Mouse (Mus musculus) cerebellum, adult (tissue): ENCODE measurements around the gene Zbtb25.

ENCODE experiments used
- ATAC-seq: cut with Nextera tagmentation; 2 replicates; pipeline ENCODE4 v1.9.2; 2017; ENCODE audit warnings: mild to moderate bottlenecking, moderate library complexity, mixed read lengths; ENCODE audit not compliant: insufficient number of reproducible peaks, low FRiP score, low TSS enrichment

Zbtb25 gene

DNA sequence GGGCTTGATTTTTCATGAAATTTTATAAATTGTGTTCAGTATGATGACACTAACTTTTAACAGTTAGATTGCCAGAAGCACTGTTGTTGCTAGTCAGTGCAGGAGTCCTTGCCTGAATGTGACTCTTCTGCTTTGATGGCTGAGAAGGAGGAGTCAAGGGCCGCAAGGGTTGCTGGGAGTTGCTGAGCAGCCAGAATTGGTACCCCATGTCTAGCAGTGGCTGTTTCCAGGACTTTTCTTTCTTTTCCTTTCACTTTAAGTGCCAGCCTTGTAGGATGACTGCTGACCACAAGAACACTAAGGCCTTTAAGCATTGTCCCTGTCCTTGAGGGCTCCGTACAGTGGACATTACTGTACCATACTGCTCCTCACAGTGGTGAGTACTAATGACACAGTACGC is 8.3 kb upstream of the Zbtb25 start:
- no peak for ATAC-seq

DNA sequence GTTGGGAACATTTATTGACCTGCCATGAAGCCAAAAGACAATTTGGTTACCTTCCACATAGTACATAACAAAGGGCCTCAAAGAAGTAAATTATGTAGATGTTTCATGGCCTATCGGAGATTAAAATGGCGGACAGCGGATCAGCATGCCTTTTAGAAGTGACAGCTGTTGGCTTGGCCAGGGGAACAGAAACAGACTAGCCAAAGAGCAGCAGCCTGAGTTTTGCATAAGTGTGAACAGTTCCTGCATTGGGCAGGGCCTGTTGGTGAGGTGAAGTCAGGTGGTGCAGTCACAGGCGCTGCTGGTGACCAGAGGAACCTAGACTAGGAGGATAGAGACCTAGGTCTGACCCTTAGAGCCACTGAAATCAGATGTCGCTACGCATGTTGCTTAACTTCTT is 7.7 kb upstream of the Zbtb25 start:
- no peak for ATAC-seq

DNA sequence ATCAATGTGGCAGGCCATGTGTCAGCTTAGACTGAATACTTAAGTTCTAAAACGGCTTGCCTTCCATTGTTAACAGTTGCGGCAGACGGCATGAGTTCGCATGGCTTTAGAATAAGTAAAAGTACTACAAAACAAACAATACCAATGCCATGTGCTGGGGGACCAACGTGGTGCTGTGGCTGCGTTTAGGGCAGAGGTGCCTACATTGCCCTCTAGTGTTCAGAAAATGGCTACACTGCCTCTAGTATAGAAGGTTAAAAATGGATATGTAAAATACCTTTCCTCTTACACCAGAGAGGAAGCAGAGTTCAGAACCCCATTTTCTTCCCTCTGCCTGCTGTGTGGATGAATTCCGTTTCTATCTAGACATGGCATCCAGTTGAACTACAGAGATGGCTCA is 7.2 kb upstream of the Zbtb25 start:
- ATAC-seq, result no peak

DNA sequence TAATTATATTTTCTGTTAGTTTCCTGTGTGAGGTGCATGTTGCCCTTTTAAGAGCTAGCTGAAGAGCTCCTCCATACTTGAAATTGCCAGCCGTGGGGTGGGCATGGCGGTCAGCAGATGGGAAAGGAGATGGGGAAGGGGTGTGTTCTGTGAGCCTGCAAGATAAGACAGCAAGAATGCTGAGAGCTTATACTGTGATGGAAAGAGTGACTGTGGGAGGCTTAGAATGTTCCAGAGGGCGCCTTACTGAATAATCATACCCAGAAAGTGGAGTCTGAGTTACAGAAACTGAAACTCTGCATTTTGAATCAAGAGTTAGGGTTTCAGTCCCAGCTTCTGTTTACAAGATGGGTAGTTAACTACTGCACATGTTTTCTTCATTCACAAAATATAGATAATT is 6.1 kb upstream of the Zbtb25 start:
- no peak for ATAC-seq

DNA sequence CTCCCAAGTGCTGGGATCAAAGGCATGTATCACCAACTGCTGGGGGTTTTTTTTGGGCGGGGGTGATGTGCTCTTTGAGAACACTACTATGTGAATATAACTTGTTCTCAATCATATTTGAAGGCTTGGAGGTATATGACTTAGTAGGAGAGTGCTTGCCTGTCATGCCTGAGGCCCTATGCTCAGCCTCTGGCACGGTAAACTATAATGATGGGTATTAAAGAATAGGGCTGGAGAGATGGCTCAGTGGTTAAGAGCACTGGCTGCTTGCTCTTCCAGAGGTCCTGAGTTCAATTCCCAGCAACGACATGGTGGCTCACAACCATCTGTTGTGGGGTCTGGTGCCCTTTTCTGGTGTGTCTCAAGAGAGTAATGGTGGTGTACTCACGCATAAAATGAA is 5.5 kb upstream of the Zbtb25 start:
- ATAC-seq, result no peak

DNA sequence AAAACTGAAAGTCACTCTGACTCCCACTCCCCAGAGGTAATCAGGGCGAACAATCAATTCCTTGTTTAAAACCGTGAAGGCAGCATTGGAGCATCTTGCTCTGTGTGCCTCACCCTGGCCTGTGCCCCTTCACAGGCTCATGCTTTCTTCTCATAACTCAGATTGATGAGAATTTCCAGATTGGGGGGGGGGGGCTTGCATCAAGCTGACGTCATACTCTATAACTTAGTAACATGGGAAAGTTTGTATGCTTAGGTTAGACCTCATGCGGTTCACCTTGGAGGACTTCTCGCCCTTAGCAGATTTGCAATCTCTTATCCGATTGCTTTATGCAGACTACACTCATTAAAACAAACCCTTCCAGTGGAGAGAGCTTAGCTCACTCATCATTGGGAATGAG is 4.6 kb upstream of the Zbtb25 start:
- ATAC-seq, result no peak

DNA sequence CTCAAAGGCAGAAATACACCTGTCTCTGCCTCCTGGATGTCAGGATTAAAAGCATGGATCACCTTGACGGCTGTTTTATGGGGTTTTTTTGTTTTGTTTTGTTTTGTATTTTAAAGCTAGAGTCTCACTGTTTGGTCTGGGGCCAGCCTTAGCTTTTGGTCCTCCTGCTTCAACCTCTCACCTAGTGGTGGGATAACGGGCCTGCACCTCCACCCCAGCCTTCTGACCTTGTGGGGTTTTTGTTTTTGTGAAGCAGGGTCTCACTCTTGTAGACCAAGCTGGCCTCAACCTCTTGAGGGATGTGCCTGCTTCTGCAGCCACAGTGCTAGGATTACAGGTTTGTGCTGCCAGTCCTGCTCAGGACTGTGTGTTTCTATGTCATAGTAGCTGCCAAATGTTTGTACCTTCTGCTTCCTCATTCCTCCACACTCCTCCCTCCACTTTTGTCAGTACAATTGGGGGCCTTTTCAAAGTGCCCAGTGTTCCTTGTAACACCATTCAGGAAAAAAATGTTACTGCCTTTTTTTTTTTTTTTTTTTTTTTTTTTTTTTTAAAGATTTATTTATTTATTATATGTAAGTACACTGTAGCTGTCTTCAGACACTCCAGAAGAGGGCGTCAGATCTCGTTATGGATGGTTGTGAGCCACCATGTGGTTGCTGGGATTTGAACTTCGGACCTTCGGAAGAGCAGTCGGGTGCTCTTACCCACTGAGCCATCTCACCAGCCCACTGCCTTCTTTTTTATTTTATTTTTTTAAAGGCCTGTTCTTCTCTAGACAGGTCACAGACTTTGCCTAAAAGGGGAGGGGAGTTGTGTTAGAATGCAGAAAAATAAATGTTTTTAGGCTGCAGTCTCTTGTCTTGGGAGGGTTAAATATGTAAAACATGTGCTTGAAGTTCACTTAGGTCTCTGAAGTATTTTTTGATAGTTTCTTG is 3.7 kb upstream of the Zbtb25 start:
- no peak for ATAC-seq

DNA sequence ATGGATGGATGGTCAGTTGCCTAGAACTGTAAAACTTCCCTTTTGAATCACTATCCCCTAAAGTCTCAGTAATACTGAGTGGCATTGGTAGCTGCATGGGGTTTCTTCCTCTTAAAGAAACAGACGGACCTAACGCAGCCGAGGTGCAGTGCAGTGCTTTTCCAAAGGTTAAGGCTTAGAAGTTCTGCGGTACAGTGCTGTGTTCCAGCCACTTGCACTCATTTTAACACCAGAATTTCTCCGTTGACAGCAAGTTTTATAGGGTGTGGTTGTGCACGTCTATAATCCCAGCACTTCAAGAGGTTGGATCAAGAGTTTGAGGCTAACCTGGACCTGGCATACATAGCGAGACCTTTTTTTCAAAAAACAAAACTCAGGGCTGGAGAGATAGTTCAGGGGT is 2.6 kb upstream of the Zbtb25 start:
- no peak for ATAC-seq

DNA sequence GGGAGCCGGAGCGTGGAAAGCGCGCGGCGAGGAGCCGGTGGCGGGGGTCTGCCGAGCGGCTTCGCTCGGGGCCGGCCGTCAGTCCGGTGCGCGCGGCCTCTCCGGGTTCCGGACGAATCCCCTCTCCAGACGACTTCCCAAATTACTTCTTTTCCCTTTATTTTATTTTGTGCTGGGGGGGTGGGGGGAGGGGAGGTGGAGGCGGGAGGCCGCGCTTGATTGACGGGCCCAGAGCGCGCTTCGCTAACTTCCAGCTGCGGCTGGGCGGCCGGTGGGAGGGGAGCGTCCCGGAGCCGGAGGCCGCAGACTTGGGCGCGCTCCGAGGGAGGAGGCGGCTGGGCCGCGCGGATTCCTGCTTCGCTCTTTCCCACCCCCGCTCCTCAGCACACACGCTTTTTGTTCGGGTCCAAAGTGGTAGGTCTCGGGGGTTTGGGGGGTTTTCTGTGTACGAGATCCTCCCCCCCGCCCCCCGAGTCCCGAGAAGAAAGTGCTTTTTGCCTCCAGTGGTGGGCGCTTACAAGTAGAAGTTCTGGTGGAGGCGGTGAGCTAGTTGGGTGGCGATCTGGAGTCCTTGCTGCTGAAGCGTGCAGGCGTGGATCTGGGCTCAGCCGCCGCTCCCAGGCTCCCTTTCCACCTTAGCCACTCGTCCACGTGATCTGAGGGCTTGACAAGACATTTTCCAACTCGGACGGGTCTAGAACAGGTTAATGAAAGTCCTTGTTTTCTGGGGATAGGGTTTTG is 1.6 kb upstream of the Zbtb25 start:
- ATAC-seq, result no peak

DNA sequence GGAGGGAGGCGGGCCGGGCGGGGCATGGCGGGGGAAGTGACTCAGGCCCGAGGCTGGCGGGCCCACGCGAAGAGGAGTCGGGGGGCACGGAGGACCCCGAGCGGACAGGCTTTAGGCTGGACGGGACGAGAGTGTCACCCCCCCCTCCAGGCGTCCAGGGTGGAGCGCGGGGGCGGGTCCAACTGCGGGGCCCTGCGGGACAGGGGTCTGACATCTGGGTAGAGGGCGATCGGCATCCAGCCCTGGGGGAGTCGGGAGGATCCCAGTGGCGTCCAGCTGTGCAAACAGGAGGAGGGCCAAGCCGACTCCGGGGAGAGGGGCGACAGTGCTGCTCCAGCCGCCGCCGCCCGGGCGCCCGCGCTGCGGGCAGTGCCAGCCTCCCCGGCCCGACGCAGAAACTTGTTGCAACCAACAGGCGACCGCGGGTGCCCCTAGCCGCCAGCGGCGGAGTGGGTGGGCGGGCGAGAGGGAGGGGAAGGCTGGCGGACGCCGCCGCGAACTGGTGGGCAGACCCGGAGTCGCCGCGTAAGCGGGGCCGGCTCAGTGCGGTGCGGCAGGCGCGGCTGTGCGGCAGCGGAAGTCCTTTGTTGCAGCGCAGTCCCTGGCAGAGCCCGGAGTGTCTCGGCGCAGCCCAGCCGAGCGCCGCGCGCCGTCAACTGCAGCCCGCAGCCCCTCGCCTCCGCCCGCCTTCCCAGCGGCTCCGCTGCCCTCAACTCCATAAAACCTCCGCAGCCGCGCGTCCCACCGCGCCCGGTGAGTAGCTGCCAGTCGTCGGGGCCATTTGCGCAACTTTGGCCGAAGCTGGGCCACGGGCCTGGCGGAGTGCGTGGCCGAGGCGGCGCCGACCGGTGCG is 802 bp upstream of the Zbtb25 start, which contains the start of gene Zbtb1:
Gene Zbtb1, plus strand, starts transcription at position 289 of the 853 bp plus-strand sequence.
- peak; percentile 11 for ATAC-seq

DNA sequence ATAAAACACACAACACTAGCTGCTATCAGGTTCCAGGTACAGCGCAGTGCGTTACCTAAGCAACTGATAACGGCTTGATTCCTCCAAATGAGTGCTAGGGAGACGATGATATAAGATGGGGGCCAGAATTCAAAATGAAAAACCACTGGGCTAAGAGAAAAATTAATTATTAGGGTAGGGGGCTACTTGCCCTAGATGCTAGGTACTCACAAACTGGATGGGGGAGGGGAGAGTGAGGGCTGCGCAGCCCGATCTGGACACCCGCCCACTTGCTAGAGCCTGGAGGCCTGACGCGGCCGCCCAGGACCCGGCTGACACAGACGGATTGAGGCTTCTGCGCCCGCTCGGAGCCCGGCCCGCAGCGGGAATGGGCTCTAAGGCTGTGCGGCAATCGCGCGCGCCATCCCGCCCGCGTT is 604 bp downstream of the Zbtb25 start:
- ATAC-seq, result peak; percentile 29; the same call in 1 of the 2 replicates

DNA sequence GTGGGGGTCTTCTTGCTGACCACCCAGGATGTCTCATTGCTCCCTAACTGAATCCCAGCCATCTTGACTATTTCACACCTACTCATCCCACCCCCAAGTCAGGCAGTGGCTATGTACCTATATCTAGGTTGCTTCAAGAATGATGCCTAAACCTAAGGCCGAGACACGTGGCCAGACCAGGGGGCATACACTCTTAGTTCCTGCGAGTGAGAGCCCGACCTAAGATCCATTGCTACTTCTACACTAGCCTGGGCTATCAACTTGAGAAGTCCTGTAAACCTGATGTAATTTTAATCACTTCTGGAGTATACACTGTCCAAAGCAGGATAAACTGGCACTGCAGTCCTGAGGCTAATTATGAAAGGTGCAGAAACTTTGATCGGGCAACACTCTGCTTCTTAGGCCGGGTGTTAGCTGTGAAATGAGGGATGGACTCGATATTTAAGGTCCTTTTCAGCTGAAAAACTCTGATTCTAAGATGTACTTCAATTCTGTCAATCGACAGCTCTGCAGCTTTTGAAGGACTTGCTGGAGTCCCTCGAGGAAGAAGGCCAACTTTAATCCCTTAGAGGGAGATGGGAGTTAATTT is 1.1 kb downstream of the Zbtb25 start:
- ATAC-seq, result no peak

DNA sequence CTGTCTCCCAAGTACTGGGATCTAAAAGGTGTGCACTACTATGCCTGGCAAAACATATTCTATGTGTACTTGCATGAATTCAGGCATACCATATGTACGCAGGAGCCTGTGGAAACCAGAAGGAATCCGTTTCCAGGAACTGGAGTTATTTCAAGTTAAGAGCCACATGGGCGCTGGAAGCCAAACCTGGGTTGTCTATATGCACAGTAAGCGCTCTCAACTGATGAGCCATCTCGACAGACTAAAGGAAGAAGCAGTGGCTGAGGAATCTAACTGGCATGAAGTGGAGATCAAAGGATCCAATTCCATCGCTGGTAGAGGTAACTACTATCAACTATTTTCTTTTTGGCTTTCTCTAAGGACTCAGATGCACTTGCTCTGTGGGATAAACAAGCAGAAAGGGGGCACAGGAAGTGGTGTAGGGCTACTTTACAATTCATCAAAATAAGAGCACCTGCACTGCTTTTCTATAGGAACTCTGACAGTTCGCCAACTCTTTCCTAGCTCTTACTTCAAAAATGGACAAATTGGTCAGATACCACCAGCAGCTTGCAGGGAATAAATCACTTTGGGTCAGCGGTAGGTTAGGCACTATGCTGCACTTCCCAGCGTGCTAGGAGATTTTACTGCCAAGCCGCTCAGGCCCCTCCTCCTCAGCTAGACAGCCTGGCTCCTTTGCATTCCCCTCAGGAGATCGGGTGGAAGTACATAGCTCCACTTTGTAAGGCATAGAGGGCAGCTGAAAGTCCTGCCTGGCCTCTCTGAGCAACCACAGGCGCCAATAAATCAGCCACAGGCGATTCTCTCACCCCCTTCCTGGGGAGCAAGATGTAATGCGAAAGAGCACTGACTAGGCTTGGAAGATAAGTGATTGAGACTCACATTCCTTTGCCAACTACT is 2.1 kb downstream of the Zbtb25 start:
- no peak for ATAC-seq

DNA sequence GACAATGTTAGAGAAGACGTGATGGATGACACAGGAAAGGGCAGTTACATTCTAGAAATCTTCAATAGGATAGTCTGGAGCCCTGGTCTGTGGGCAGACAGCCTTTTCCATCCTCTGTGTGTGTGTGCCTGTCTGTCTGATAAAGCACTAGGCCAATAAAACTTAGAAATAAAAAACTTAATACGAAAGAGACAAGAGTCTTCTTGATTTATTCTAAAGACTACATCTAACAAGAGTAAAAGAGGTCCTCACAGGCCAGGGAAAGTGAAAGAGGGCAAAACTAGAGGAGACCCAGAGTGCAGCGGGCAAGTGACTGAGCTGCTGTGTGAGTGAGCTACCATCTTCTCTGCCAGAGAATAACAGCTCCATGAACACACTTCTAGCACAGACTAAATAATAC is 3.1 kb downstream of the Zbtb25 start:
- no peak for ATAC-seq

DNA sequence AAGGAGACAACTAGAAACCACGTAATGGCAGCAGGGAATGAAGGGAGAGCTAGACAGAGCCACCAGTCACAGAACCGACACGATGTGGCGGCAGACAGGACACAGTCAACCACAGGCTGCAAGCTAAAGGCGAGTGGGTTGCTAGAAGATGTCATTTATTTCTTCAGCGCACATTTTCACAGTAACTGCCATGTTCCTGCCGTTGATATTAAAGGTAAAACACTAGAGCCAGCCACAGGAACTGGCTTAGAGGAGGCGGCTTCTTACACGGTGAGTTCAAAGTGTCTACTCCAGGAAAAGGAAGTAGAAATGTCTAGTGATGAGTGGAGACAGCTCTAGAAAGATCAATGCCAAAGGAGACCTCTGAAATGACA is 7.1 kb downstream of the Zbtb25 start:
- no peak for ATAC-seq

DNA sequence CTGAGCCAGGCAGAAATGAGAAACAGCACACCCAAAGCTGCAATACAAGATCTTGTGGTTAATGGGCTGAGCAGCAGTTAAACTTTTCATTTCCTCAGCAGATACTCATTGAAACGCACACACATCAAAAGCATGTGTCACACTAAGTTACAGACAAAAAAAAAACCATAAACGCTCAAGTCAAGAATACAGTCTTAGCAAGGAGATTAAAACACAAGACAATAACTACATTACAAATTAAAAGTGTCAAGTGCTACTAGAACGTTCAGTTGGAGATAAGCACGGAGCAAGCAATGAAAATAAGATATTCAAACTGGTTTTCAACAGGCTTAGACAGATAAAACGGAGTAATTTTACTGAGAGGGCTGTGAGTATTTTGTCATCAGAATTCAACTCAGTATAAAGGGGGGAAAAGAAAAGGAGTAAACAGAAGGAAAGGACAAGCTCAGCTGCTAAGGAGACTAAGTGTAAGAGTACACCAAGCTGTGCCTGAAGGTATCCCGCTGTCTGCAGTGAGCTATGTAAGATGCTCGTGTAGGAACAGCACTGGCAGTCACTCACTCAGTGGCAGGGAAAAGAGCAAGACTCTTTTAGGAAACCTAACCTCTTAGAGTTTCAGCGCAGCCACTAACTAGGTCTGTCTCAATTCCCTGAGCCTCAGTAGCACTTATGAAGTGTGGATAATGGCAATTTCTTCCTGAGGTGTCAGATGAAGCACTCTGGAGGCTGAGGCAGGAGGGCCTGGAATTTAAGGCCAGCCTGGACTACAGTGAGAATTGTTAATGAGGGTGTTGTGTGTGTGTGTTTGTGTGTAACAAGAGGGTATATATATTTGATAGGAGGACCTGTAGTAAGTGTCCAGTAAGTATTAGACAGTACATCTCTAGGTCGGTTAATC is 7.7 kb downstream of the Zbtb25 start:
- ATAC-seq, result no peak

DNA sequence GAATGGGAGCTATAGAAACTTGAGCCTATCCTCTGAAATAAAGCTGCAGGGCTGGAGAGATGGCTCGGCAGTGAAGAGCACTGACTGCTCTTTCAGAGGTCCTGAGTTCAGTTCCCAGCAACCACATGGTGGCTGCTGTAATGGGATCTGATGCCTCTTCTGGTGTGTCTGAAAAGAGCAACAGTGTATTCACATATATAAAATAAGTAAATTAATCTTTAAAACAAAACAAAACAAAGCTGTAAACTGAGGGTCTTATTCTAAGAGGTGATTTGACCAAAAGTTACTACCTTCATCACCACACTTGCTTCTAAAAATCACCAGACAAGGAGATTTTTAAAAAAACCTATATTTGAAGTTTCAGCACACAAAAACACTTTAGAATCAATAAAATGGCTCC is 8.5 kb downstream of the Zbtb25 start:
- ATAC-seq, result no peak

DNA sequence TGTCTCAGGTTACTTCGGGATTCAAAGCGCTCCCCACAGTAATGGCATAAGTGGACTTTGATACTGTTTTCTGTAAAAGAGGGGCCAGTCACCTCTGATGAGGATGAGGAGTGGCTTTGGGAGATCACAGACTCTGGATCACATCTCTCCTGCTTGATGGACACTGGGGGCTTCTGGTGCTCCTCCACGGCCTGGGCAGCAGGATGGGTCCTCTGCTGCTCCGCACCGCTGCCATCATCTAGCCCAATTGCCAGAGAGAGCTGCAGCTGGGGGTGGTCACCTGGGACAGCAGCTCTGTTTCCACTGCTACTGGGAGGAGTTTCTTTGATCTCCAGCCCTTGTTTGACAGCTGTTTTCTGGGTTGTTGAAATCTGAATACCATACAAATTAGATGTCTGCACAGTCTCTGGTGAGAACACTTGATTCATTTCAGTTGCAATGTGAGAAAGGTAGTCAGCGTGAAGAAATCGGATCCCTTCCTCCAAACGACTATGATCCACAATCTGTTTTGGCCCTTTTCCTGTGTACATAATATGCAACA is 19.7 kb downstream of the Zbtb25 start:
- ATAC-seq, result no peak
